In the genomic region with DNA sequence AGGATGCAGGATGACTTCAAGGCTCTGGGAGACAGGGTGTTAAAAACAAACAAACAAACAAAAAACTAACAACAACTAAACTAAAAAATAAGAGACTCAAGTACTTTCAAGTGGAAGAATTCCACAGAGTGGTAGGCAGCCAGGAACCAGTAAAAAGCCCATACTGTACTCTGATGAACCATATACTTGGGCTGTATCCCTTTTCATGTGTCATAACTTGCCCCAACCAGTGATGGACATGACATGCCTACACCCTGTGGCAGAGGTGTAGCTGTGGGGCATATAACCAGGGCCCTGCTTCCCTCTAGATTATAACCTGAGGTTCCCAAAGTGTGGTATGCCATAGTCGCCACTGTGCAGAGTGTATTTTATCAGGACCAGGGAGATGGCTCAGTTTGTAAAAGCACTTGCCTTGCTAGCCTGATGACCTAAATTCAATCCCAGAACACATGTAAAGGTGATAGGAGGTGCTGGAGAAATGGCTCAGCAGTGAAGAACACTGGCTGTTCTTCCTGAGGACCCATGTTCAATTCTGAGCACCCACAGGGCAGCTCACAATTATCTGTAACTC, we compare ENCODE assay signal across 8 mouse cellular contexts. TPM values are rescaled to one million over a fixed set of nuclear protein-coding genes. Genes with fewer than 3 reads are reported as not detected.
A peak's percentile ranks its signal among the peaks of the same experiment; 100 is the strongest.
DNase-seq lines count a peak whose midpoint lies in the region; ATAC-seq and TF ChIP-seq lines count a peak whose summit lies in the region.

No protein-coding gene starts in this region.

- no peak overlapping the region for H3K27ac ChIP-seq in layer of hippocampus, adult 2 months
- no peak overlapping the region for H3K27ac ChIP-seq in intestine, postnatal 0 days (ENCODE audit: low read depth, low read length)
- H3K27ac ChIP-seq in neural tube, embryonic 13.5 days (replicated peaks), result no peak overlapping the region

- H3K4me1 ChIP-seq in intestine, postnatal 0 days (replicated peaks; ENCODE audit: control insufficient read depth, insufficient read depth, low read length), result 0 out of 2 replicates have a peak, but pooled peaks cover 5% of the 10 kb centered on the region
- peaks cover 21% of the 10 kb centered on the region for H3K4me1 ChIP-seq in neural tube, embryonic 13.5 days (replicated peaks)

- H3K9ac ChIP-seq in intestine, postnatal 0 days (ENCODE audit: low read depth, low read length), result peak overlapping the region; percentile 78; the same call in 1 of the 2 replicates
- peak overlapping the region; percentile 87 for H3K9ac ChIP-seq in neural tube, embryonic 13.5 days

- peak overlapping the region; percentile 93 for H3K4me2 ChIP-seq in intestine, postnatal 0 days (replicated peaks; ENCODE audit: low read depth)
- peak overlapping the region; percentile 93 for H3K4me2 ChIP-seq in neural tube, embryonic 13.5 days

- DNase-seq in layer of hippocampus, adult 2 months (ENCODE audit: low spot score in 2 of 2), result no peak
- no peak for DNase-seq in layer of hippocampus, postnatal 25 days (ENCODE audit: extremely low spot score in 1 of 2, low spot score in 1 of 2)
- DNase-seq in ovary, postnatal 36 days (ENCODE audit: low spot score), result no peak
- DNase-seq in testis, postnatal 10 days (ENCODE audit: low spot score), result no peak
- no peak for DNase-seq in lung, postnatal 14 days

- H3K27me3 ChIP-seq in intestine, postnatal 0 days (replicated peaks; ENCODE audit: control insufficient read depth, insufficient read depth, low read length), result 0 out of 2 replicates have a peak, but pooled peaks cover 13% of the 10 kb centered on the region
- H3K27me3 ChIP-seq in neural tube, embryonic 13.5 days, result no peaks in the 10 kb centered on the region

- H3K36me3 ChIP-seq in intestine, postnatal 0 days (ENCODE audit: control insufficient read depth, insufficient read depth), result no peaks in the 10 kb centered on the region
- no peaks in the 10 kb centered on the region for H3K36me3 ChIP-seq in neural tube, embryonic 13.5 days

- peak overlapping the region; percentile 87 for H3K4me3 ChIP-seq in layer of hippocampus, adult 2 months
- peak overlapping the region; percentile 66 for H3K4me3 ChIP-seq in intestine, postnatal 0 days (ENCODE audit: low read depth, low read length)
- H3K4me3 ChIP-seq in neural tube, embryonic 13.5 days, result peak overlapping the region; percentile 75

- no peak for TF ChIP-seq CTCF in layer of hippocampus, adult 2 months (conservative IDR thresholded peaks at IDR 0.05)
- TF ChIP-seq CTCF in intestine, postnatal 0 days (IDR thresholded peaks at IDR 0.05; ENCODE audit: low read depth), result no peak

- ATAC-seq in erythroblast, adult 5-6 weeks (replicated peaks; ENCODE audit: low FRiP score, poor library complexity, severe bottlenecking), result peak; percentile 34
- ATAC-seq in intestine, postnatal 0 days, result 0 out of 2 replicates have a peak, but pooled peaks have one; percentile 17
- peak; percentile 65 for ATAC-seq in neural tube, embryonic 13.5 days (ENCODE audit: low read depth)

- no peaks in the 10 kb centered on the region for H3K9me3 ChIP-seq in intestine, postnatal 0 days (ENCODE audit: control insufficient read depth)
- H3K9me3 ChIP-seq in neural tube, embryonic 13.5 days, result no peaks in the 10 kb centered on the region

- 87% methylated on average over 1 of the region's 1 CpGs for whole genome bisulfite sequencing in intestine, postnatal 0 days
- 88% methylated on average over 1 of the region's 1 CpGs for WGBS in neural tube, embryonic 13.5 days

RNA-seq across cellular contexts. Expression of a gene that starts 29.6 kb away (rescaled TPM):
- total RNA-seq in layer of hippocampus, adult 2 months (2021), result 1 to 10 TPM; 5.4 to 6.7 TPM
- 1 to 10 TPM; 4.0 to 7.3 TPM for total RNA-seq in layer of hippocampus, postnatal 25 days (2021)
- 16.9 and 21.9 TPM in 2 replicates for total RNA-seq in erythroblast, adult 5-6 weeks (2015; ENCODE audit: low replicate concordance)
- total RNA-seq in erythroblast, adult 5-6 weeks (2017; ENCODE audit: low replicate concordance), result 71.1 and 103 TPM in 2 replicates
- 1.3 and 1.5 TPM in 2 replicates for polyA plus RNA-seq in intestine, postnatal 0 days (2015; fragmentation: Nextera tagmentation; extraction: Ambion mirVana)
- polyA plus RNA-seq in neural tube, embryonic 13.5 days (2015; fragmentation: Nextera tagmentation; extraction: Ambion mirVana), result 5.3 and 6.4 TPM in 2 replicates

RNA-seq across cellular contexts. Expression of a gene that starts 29.6 kb away (rescaled TPM):
- total RNA-seq in layer of hippocampus, adult 2 months (2021), result 10 to 100 TPM; 21.1 to 22.8 TPM
- total RNA-seq in layer of hippocampus, postnatal 25 days (2021), result 10 to 100 TPM; 23.5 to 23.6 TPM
- 22.1 and 31.6 TPM in 2 replicates for total RNA-seq in erythroblast, adult 5-6 weeks (2015; ENCODE audit: low replicate concordance)
- total RNA-seq in erythroblast, adult 5-6 weeks (2017; ENCODE audit: low replicate concordance), result 16.5 and 43.2 TPM in 2 replicates
- 59.9 and 64.2 TPM in 2 replicates for polyA plus RNA-seq in intestine, postnatal 0 days (2015; fragmentation: Nextera tagmentation; extraction: Ambion mirVana)
- polyA plus RNA-seq in neural tube, embryonic 13.5 days (2015; fragmentation: Nextera tagmentation; extraction: Ambion mirVana), result 29.5 and 32.4 TPM in 2 replicates
